Mouse (Mus musculus) colon, adult 2 months (tissue): ENCODE results near the gene Lmod3. TPM values are rescaled to one million over a fixed set of nuclear protein-coding genes. Genes with fewer than 3 reads are reported as not detected.

Experiments
- polyA plus RNA-seq: library from polyadenylated mRNA; depleted of rRNA; stranded (reverse); fragments of >200 nt; gene quantifications from 2 replicates; pipeline ENCODE4 v1.2.3, GENCODE M21; 2012; rRNA removed

Lmod3 gene
- polyA plus RNA-seq: 0.05 TPM in 1 of 2 replicates, not detected in the other

GRCm38 (mm10) chr6:97252711-97253221 lies at the start of gene Lmod3:
TSS of gene Lmod3 (minus strand) at chr6:97252759.

GRCm38 (mm10) chr6:97210191-97210961 lies 42.2 kb downstream of the Lmod3 start, which contains the start of gene Arl6ip5:
TSS of gene Arl6ip5 (plus strand) at chr6:97210689.

GRCm38 (mm10) chr6:97205439-97205885 lies 47.1 kb downstream of the Lmod3 start, which contains the start of gene Uba3:
TSS of gene Uba3 (minus strand) at chr6:97205647.

Other genes with a start within 250 kb of the Lmod3 start
- not detected in 2 replicates for gene Fam19a4, start 192.3 kb downstream of the Lmod3 start, polyA plus RNA-seq
- 3.7 and 3.8 TPM in 2 replicates for gene Eogt, start 103.6 kb downstream of the Lmod3 start, polyA plus RNA-seq
- gene Tmf1, start 73.6 kb downstream of the Lmod3 start, polyA plus RNA-seq: 3.3 and 4.3 TPM in 2 replicates
- gene Uba3, start 47.1 kb downstream of the Lmod3 start, polyA plus RNA-seq: 4.6 and 6.4 TPM in 2 replicates
- gene Arl6ip5, start 42.1 kb downstream of the Lmod3 start, polyA plus RNA-seq: 40.2 and 49.5 TPM in 2 replicates